Mouse (Mus musculus) brain, adult 2 months (tissue): ENCODE results near the gene Tarbp2.
A peak's percentile ranks its signal among the peaks of the same experiment; 100 is the strongest.

Experiments used
- DNase-seq: peaks from one replicate; pipeline ENCODE4 v3.0.0; 2011; ENCODE audit warnings: low read depth, low spot score

The Tarbp2 gene

DNA sequence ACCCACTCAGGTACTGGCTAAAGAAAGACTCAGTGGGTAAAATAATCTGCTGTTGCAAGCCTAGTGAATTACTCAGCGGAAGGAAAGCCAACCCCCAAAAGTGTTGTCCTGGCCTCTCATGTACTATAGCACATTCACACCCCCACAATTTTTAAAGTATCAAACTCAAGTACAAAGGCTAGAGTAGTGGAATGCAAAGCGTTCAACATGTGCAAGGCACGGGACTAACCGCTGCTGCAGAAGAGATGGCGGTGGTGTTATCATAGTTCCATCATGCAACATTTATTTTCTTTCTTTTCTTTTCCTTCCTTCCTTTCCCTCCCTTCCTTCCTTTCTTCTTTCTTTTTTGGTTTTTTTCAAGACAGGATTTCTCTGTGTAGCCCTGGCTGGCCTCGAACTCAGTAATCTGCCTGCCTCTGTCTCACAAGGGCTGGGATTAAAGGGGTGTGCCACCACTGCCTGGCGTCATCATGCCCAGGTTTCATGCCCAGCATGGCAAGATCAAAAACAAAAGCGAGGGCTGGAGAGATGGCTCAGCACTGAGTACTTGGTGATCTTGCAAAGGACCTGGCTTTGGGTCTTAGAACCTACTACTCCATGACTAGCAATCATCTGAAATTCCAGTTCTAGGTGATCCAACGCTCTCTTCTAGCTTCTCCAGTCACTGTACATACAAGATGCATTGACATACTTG, 12.1 kb upstream of the Tarbp2 start:
- no peak for DNase-seq

DNA sequence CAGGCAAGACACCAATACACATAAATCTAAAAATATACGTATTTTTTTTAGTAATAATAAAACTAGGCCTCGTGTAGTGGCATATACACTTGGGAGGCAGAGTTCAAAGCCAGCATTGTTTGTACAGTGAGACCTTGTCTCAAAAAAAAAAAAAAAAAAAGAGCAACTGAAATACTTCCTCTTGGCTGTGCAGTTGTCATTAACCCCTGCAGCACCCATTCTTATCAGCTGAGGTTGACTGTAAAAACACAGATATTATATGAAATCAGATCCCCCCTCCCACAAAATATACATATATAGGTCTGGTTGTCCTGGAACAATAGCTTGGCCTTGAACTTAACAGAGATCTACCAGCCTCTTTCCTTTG, 11.5 kb upstream of the Tarbp2 start:
- DNase-seq, result no peak

DNA sequence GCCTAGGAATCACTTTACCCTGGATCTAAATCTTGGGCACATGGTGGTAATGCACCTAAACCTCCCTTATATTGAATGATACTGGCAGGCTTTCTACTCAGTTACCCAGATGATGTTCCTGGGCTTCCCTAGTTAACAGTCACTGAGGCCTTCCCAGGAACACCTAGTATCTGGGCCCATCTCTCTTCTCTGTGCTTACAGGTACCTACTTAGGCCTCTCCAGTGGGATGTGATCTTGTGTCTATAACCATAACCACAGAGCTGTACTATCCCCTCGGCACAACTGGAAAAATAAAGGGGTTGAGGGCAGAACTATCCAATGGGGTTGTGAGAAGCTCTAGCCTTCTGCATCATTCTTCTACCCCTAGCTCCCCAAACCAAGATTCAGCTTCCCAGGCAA, 11.1 kb upstream of the Tarbp2 start:
- DNase-seq, result no peak

DNA sequence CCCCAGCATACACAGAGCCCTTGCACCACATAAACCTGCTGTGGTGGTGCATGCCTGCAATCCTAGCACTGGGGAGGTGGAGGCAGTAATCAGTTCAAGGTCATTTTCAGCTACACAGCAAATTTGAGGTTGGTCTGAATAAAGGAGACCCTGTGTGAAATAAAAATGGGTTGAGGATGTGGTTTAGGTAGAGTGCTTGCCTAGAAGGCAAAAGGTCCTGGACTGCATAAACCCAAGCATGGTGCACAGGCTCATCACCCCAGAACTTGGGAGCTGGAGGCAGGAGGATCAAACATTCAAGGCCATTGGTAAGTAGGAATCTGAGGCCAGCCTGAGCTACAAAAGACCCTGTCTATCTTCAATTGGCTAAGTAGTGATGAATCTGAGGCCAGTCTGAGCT, 10.4 kb upstream of the Tarbp2 start:
- no peak for DNase-seq

DNA sequence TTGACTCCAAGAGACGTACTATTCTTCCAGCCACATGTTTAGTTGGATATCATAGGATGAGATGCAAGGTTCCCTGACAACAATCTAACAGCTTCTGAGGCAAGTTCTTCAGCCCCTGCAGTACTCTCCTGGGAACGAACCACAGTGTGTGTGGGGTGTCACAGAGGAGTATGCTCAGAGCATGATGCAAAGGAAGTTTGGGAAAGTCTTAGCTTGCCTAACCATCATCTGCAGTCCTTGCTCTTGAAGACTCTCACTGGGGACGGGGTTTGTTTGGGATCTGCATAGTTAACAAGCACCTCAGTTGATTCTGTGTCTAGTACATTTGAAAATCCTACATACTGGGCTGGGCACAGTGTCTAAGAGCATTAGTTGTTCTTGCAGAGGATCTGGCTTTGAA, 9.7 kb upstream of the Tarbp2 start:
- DNase-seq, result no peak

DNA sequence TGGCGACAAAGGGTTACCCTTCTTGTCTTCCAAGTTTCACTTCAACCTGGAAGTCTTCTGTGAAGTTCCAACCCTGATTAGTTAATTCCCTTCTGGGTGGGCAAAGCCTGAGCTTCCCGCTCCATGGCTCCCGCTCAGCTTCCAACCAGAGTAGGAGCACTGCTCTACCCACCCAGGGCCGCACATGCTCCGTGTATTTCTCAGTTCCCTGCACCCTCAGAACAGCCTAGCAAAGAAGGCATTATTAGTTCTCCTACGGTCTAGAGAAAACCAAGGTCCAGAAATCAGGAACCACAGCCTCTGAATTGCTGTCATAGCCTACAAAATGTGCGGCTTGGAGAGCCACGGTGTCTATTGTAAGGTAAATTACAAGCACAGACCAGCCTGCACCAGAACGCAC, 7.9 kb upstream of the Tarbp2 start:
- DNase-seq, result peak; percentile 57

DNA sequence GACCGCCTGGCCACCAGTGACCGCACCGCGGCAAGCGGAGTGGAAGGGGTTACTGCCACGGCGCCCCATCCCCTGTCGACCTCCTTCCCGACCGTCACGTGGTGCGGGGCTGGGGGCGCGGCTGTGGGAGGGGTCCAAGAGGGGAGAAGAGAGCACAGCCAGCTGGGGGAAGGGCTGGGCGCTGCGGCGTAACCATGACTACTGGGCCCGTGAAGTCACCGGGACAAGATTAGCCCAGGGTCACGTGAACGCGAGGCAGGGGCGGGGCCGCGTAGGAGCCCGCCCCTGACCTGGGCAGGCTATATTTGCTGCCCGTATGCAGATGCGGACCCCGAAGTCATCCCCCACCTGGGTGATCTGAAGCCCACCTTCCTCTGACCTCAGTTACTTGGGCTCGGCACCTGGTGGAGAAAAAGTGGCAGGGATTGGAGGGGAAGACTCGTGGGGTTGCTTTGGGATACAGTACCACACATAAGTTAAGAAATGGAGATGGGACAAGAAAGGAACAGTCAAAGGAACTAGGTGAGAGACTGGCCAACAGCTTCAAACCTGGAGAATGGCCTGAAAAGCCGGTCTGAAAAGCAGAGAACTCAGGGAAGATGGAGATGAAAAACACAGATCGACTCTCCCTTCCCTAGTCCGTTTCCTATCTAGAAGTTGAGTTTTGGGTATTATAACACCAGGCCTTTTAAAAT, 7.3 kb upstream of the Tarbp2 start:
- peak; percentile 92 for DNase-seq

DNA sequence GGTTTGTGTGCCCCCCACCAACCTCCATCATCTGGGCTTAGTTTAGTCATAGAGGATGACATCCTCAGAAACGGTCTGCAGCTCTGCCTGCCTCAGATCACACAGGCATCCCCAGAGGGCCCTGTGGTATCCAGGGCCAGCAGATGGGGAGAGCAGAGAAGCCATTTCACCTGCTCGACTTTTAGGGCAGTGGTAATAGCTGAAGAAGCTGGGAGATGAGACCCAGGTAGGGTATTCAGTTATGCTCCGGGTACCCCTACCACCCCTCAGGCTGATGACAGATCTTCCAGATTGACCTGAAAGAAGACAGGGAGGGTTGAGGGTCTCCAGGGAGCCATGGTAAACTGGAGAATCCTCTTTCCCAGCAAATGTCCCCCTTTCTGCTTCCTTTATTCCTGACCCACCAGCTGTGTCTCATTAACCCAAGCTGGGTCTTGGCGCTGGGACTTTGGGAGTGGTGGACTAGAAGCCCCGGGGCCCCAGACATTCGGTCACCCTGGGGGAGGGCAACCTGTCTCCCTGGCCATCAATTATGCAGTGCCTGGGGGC, 6.6 kb upstream of the Tarbp2 start:
- no peak for DNase-seq

DNA sequence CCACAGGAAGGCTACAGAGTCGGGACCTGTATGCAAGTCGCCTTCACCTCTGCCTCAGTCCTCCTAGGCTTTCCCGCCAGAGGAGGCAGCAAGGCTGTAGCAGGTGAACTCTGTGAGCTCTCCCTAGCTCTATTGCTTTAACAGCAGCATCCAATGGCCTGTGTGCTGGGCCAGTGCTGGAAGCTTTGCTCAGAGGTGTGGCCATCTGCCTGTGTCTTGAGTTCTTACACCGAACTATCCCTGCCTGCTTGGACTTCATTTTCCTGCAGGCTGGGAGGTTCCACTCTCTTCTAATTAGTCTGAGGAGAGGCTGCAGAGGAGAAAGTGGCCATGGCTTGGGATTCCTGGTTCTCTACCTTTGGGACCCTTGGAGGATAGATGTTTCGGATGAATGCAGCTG, 6.0 kb upstream of the Tarbp2 start:
- DNase-seq, result peak; percentile 61

DNA sequence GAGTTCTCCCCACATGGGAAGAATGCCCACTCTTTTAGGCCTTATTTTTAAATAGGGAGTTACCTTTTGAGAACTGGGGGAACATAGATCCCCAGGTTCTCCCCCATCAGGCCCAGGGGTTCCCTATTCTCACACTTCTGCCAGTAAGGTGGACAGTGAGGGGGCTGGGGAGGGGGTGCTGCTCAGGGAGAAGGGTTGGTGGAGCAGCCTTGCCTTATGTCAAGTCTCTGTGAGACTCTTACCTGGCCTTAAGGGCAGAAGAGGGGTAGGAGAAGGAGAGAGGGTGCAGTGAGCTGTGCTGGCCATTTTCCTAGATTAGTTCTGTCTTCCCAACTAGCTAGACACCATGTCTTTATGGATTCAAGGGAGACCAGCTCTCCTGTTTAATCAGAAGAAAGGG, 5.5 kb upstream of the Tarbp2 start:
- DNase-seq, result no peak

DNA sequence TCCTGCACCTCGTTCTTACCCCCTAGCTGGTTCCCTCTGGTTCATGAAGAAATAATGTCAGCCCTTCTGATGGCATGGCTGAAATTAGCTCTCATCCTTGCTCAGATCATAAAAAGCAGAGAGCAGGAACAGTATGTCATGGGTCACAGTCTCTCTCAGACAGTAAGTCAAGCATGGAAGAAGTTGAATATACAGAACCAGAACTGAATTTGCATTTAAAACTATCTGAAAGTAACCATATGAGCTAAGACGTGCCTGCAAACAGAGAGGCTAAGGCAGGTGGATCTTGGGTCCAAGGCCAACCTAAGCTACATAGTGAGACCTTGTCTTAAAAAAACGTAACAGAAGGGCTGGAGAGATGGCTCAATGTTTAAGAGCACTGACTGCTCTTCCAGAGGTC, 5.0 kb upstream of the Tarbp2 start:
- no peak for DNase-seq

DNA sequence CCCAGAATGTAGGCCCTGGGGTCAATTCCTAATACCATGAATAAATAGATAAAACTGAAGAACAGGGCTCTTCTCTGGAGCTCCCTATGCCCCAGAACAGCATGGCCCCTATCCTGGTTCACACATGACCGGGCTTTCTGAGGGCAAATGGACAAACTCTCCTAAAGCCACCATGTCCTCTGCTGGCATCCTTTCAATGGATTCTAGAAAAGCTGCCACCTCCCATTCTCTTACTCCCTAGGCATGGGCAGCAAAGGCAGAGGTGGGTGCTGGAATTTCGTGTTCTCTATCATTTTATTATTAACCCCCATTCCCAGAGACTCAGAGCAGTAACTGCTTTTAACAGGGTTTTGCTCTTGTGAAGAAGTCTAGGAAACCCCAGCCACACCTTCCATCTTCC, 2.7 kb upstream of the Tarbp2 start:
- DNase-seq, result no peak

DNA sequence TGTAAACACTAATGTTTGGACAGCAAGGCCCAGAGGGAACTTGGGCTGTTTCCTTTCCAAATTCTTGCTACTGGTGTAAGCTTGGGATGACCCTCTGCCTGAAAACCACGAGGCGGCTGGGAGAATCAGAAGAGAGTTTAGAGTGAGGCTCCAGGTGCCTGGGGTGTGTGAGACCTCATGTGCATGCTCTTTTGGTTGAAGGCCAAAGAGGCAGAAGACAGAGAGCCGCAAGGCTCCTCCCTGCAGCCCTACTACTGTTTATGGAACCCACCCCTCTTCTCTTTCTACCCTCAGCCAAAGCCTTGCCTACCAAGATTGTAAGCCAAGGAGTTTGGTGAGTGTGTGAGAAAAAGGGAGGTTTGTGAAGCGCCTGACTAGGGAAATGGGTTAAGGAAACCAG, 2.2 kb upstream of the Tarbp2 start:
- DNase-seq, result no peak

DNA sequence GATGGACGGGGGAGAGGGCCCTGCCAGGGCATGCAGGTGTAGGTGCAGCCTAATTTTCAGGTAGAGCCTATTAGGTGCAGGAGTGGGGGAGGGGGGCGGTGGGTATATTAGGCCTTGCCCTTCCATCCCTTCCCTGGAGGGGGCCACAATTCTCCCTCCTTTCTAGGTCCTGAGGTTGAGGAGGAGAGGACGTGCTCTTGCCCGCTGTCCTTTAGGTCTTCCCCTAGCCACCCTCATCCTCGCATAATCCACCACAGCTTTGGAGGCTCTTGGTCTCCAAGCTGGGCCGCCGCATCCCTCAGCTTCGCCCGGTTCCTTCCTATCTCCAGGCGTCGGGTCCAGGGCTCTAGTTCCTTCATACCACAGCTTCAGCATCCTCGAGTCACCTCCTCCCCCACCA, 1.7 kb upstream of the Tarbp2 start:
- DNase-seq, result peak; percentile 68

DNA sequence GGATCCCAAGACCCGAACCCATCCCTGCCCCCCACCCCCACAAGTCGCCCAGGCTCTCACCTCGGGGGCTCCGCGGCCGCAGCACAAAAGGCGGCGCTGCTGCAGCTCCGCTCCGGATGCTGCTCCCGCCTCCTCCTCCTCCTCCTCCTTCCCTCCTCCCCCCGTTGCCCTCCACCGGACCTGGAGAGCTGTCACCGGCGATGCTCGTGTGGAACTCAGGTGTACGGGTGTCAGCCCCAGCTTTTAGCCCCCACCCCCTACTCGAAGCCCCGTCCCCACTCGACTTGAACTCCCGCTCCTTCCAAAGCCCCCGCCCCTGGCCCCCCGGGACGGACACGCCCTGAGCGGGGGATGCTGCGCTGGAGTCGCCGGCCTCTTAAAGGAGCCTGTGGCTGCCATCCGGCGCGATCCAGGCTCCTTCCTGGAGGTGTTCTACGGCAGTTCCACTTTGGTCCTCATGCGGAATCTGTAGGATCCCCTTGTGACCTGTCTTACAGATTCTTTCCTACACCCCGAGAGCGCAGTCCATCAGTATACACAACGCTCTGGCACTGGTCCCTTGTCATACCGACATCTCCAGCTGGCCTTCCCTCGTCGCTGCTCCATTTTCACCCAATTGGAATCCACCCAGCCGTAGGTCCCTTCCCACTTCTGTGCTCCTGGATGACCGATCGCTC, 1.1 kb upstream of the Tarbp2 start, which contains the start of gene Map3k12:
Gene Map3k12, minus strand, starts transcription at position 337 of the 677 bp plus-strand sequence.
- peak; percentile 94 for DNase-seq

DNA sequence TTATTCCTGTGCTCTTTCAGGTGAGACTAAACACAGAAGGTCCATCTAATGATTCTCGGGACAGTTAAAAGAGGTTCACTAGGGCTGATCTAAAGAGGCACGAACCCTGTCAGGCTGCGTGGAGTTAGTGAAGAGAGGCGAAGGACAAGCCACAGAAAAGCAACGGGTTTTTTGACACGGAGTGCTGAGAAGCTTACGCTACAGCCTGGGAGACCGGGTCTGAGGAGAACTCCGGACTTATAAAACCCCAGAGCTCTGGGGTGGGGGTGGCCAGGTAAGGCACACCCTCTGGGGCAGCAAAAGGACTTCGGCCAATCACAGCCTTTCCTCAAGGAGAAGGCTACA, 389 bp upstream of the Tarbp2 start:
- DNase-seq, result no peak

DNA sequence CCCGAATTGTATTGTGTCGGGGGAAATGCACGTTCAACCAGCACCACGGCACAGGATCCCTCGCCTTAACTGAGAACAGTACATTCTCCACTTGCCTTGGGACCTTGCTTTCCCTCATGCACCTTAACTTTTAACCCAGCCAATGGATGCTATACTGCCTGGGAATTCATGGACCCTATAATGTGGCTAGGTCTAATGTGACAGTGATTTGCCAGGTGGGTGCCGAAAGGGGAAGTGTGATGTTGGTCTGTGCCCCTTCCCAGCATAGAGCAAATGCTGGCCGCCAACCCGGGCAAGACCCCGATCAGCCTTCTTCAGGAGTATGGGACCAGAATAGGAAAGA, 838 bp downstream of the Tarbp2 start:
- DNase-seq, result no peak

DNA sequence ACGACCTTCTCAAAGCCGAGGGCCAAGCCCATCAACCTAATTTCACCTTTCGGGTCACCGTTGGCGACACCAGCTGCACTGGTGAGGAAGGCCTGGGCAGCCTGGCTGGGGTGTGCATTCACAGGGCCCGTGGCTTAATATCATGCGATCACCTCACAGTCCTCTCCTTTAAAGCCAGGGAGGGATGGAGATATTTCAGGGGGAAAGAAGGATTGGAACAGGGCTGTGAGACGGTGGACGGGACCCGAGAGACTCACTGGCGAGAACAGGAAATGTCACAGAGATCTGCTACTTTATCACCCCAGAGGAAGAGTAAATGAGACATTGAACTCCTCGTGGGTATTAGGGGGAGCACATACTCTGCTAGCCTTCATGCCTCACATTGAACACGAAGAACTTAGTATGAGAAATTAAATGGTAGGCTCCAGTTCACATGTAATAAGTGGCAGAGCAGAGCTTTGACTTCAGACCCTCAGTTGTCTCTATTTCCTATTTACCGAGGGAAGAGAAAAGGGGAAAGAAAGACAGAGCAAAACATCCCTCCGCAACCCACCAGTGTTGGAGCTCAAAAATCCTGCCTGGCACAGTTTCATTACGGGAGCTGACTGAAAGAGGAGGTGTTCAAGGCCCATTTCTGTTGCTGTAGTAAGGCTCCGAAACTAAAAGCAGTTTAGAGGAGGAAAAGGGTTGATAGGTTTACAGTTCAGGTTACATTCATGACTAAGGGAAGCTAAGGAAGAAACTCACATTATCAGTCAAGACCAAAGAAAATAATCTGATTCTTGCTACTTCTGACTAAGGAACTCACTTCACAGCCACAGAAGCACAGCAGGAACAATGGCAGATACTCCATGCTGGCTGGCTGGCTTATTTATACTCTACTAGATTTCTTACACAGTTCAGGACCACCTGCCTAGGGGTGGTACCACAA, 1.5 kb downstream of the Tarbp2 start:
- DNase-seq, result no peak

DNA sequence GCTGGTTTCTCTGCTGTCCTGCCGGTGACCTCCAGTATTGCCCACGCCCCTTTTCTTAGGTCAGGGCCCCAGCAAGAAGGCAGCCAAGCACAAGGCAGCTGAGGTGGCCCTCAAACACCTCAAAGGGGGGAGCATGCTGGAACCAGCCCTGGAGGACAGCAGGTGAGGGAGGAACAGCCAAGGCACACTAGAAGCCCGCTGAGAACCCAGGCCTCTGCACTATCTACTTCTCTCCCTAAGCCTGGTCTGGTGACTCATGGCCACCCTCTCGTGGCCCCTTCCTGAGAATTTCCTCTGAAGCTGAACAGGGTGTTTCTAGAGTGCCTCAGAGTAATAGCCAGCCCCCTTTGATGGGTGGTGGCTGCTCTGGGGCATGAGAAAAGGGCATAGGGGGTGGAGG, 2.4 kb downstream of the Tarbp2 start:
- peak; percentile 60 for DNase-seq

DNA sequence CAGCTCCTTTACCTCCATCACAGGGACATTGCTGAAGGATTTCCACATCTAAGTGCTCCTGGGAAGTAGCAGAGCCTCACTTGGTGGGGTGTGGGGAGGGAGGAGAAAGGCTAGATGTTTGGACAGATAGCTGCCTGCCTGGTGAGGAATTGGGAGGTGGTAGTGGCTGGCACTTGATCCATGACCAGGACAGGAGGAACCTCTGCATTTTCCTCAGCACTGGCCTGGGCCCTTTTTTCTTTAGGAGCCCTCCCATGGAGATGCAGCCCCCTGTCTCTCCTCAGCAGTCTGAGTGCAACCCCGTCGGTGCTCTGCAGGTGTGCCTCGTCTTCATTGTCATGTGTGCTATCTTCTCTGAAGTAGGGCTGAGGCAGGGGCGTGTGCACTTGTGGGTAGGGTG, 3.5 kb downstream of the Tarbp2 start:
- DNase-seq, result no peak

DNA sequence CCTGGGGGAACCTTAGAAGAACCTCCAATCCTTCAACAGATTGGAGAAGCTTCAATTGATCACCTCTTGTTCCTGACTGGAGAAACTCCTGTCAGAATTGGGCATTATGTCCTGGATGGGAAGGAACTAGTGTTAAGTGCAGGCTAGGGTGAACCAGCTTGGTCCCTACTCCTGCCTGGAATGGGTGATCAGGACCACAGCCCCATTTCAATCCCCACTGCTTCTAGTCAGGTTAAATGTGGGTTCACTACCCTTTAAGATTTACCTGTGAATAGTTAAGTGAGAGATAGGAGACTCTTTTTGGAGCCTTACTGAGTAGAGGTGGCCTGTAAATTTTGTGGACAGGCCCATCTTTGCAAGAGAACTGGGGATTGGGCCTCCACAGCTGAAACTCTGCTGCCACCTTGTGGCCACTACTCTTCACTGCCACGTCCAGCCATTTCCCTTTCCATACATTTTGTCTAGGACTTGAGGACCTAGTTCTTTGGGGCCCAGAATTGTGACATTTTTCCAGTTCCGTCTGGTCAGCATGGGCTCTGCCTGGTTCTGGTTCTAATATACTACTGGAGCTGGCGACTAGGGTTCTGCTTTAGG, 7.0 kb downstream of the Tarbp2 start, which contains the start of gene Npff:
Gene Npff, minus strand, starts transcription at position 51 of the 594 bp plus-strand sequence.
- peak; percentile 92 for DNase-seq
